Mouse (Mus musculus): ENCODE measurements around the gene Tfb2m.

GRCm38 (mm10) chr1:179592972-179593371, 46.9 kb upstream of the Tfb2m start:
- TF ChIP-seq POLR2A (IDR thresholded peaks at IDR 0.05; ENCODE audit: borderline replicate concordance, insufficient read depth, low read length) (no peak), CTCF (IDR thresholded peaks at IDR 0.05; ENCODE audit: borderline replicate concordance, insufficient read depth, low read depth, low read length) (peak; percentile 40; the same call in 1 of the 2 replicates)
